Mouse (Mus musculus): ENCODE measurements around the gene Tmem132b.

Tmem132b gene

GRCm38 (mm10) chr5:125772238-125772637 lies 240.7 kb downstream of the Tmem132b start:
- DNase-seq (ENCODE audit: low spot score in 2 of 2): no peak

DNA sequence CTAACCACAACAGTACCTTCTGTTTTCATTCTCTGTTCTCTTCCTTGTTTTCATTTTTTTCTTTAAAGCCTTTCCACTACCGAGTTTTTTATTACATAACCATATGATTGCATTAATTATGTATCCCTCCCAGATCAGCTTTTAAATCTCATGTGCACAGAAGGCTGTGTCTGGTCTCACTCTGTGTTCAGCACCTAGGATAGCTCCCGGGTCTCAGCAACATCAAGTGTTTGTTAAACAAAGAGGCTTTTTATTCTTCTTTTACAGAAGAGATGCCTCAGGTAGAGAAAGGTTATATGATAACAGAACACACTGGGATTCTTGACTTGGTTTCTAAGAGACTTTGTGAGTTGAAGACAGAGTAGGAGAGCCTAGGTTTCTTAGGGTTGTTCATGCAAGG lies 241.2 kb downstream of the Tmem132b start:
- no peak for DNase-seq (ENCODE audit: low spot score in 2 of 2)

GRCm38 (mm10) chr5:125780332-125780731 lies 248.8 kb downstream of the Tmem132b start:
- DNase-seq (ENCODE audit: low spot score in 2 of 2): peak in 1 of 2 experiments; percentile 59

DNA sequence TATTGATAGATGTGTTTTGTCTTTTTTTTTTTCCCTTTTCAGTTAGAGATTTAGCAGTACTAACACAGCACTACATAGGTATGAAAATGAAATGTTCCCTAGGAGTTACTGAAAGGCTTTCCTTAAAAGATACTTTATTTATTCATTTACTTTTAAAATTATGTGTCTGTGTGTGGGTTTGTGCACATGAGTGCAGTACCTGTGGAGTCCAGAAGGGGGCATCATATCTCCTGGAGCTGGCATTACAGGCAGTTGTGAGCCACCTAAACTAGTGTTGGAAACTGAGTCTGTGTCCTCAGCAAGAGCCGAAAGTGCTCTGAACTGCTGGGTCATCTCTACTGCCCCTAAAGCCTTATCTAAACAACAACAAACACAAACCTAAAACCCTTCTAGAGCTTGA lies 261.1 kb downstream of the Tmem132b start:
- DNase-seq (ENCODE audit: low spot score in 2 of 2): no peak

- DNase-seq (ENCODE audit: low spot score in 2 of 2): no peak
These were observed 262.7 kb downstream of the Tmem132b start for GRCm38 (mm10) chr5:125794318-125794717.

DNA sequence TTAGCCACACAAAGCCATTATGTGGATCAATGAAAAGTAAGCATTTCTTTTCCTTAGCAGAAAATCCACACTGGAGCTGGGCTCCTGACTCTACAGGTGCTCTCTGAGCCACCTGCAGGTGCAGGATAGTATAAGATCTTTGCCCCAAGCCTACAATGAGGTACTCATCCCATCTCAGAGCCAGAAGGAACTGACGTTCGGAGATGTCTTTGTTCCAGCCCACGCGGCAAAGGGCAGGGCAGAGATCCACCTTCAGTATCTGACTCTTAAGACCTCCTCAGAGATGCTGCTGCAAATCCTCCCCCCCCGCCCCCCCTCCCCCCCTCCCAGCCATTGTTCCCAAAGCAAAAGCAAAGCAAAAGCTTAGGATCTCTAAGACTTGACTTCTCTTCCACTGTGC lies 268.0 kb downstream of the Tmem132b start:
- DNase-seq (ENCODE audit: low spot score in 2 of 2): no peak

GRCm38 (mm10) chr5:125800025-125800424 lies 268.5 kb downstream of the Tmem132b start:
- no peak for DNase-seq (ENCODE audit: low spot score in 2 of 2)

- no peak for DNase-seq (ENCODE audit: low spot score in 2 of 2)
These were observed 271.2 kb downstream of the Tmem132b start for GRCm38 (mm10) chr5:125802801-125803200.

DNA sequence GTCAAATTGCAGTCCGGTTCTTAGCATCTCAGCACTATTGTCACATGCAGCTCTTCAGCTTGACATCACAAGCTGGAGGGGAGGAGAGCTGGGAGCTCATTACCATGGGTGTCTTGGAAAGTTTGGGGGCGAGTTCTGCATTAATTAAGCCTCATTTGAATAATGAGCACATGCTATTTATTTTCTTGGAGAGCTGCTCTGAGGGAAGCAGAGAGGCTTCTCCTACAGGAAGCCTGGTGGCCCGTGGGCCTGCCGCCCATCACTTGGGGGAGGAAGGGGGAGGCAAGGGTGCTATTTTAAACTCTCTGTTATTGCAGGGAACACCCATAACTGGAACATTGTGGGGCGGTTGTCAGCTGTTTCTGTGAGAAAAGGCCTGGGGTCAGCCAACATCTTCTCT lies 273.8 kb downstream of the Tmem132b start:
- peak; percentile 81 to 93 for DNase-seq (ENCODE audit: low spot score in 2 of 2)

GRCm38 (mm10) chr5:125807861-125808260 lies 276.3 kb downstream of the Tmem132b start:
- no peak for DNase-seq (ENCODE audit: low spot score in 2 of 2)

- DNase-seq (ENCODE audit: low spot score in 2 of 2): peak; percentile 12 to 41
These were observed 297.8 kb downstream of the Tmem132b start for GRCm38 (mm10) chr5:125829342-125829741.

DNA sequence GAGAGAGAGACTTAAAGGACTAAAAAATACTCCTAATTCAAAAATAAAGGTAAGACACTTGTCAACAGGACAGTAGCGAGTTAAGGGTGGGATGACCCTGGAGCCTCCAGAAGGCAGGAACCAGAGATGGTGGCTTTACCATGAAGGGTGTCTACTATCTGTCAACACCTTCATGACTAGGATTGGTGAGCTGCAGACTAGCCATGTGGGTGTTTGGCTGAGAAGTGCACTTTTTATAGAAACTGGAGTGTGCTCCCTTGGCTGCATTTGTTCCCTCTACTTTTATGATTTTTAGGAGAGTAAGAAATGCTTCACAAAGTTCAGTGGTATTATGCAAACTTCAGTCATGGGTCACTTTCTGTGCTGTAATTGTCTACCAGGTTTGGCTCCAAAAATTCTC lies 304.3 kb downstream of the Tmem132b start:
- DNase-seq (ENCODE audit: low spot score in 2 of 2): peak in 1 of 2 experiments; percentile 13

GRCm38 (mm10) chr5:125836761-125837160 lies 305.2 kb downstream of the Tmem132b start:
- peak in 1 of 2 experiments; percentile 14 for DNase-seq (ENCODE audit: low spot score in 2 of 2)

All from right cerebral cortex, postnatal 36 days (tissue).